Comparison of ENCODE assay signal across 8 mouse cellular contexts in genomic region chr10:80105460-80105859, GRCm38 (mm10). TPM values are rescaled to one million over a fixed set of nuclear protein-coding genes. Genes with fewer than 3 reads are reported as not detected.
DNase-seq lines count a peak whose midpoint lies in the region; ATAC-seq and TF ChIP-seq lines count a peak whose summit lies in the region.

TSS of gene Sbno2 (minus strand) at chr10:80105571.

- DNase-seq in adrenal gland, adult 18-20 months (ENCODE audit: low spot score in 2 of 2), result no peak
- no peak for DNase-seq in adrenal gland, adult (ENCODE audit: inconsistent age in 2 of 2, low spot score in 1 of 2)
- no peak for DNase-seq in urinary bladder, adult 2 months (ENCODE audit: low spot score)
- DNase-seq in urinary bladder, postnatal 14 days (ENCODE audit: low spot score), result no peak
- no peak for DNase-seq in urinary bladder, postnatal 25 days (ENCODE audit: low spot score)
- DNase-seq in right cerebral cortex, adult 18-20 months, result no peak

- no peaks in the 10 kb centered on the region for H3K9me3 ChIP-seq in intestine, postnatal 0 days (ENCODE audit: control insufficient read depth)

- peaks cover 19% of the 10 kb centered on the region for H3K79me2 ChIP-seq in macrophage (ENCODE audit: inconsistent target)

- no peak for TF ChIP-seq CTCF in intestine, postnatal 0 days (IDR thresholded peaks at IDR 0.05; ENCODE audit: low read depth)

- no peaks in the 10 kb centered on the region for H3K27me3 ChIP-seq in intestine, postnatal 0 days (replicated peaks; ENCODE audit: control insufficient read depth, insufficient read depth, low read length)

- H3K9ac ChIP-seq in intestine, postnatal 0 days (ENCODE audit: low read depth, low read length), result no peak within 1 kb of the TSS; the same call in 1 of the 2 replicates

- no peak for ATAC-seq in intestine, postnatal 0 days

- H3K36me3 ChIP-seq in intestine, postnatal 0 days (ENCODE audit: control insufficient read depth, insufficient read depth), result no peaks in the 10 kb centered on the region
- H3K36me3 ChIP-seq in macrophage (ENCODE audit: inconsistent target), result no peaks in the 10 kb centered on the region

- WGBS in intestine, postnatal 0 days, result 64% methylated on average over 5 of the region's 5 CpGs
- WGBS in macrophage (ENCODE audit: missing documents), result 13% methylated on average over 5 of the region's 5 CpGs

- peak within 1 kb of the TSS; percentile 41 for H3K4me2 ChIP-seq in intestine, postnatal 0 days (replicated peaks; ENCODE audit: low read depth)

- no peak within 1 kb of the TSS for H3K4me3 ChIP-seq in intestine, postnatal 0 days (ENCODE audit: low read depth, low read length)
- no peak within 1 kb of the TSS; the same call in 1 of the 2 replicates for H3K4me3 ChIP-seq in macrophage (ENCODE audit: inconsistent target)

- no peak within 1 kb of the TSS for H3K27ac ChIP-seq in intestine, postnatal 0 days (ENCODE audit: low read depth, low read length)
- H3K27ac ChIP-seq in macrophage, result peak within 1 kb of the TSS; percentile 35

- peaks cover 6% of the 10 kb centered on the region; the same call in 1 of the 2 replicates for H3K4me1 ChIP-seq in intestine, postnatal 0 days (replicated peaks; ENCODE audit: control insufficient read depth, insufficient read depth, low read length)

RNA-seq across cellular contexts. Expression of gene Sbno2, which starts in this region (rescaled TPM):
- 10 to 100 TPM; 31.0 to 41.4 TPM for total RNA-seq in adrenal gland, adult 18-20 months (2021)
- 34.0 and 35.4 TPM in 2 replicates for polyA plus RNA-seq in urinary bladder, adult 2 months (2012; rRNA removed)
- polyA plus RNA-seq in intestine, postnatal 0 days (2015; fragmentation: Nextera tagmentation; extraction: Ambion mirVana), result 9.8 and 11.1 TPM in 2 replicates
- total RNA-seq in macrophage (2018; cell fraction: chromatin; rRNA removed), result 1,000 to 10,000 TPM in 1 of 26 experiments, 100 to 1,000 TPM in 25; 193 to 1,010 (median 316) TPM
- total RNA-seq in macrophage (2018; cell fraction: cytosol; rRNA removed), result 100 to 1,000 TPM in 1 of 26 experiments, 10 to 100 TPM in 25; 35.5 to 111 (median 48.4) TPM
- total RNA-seq in macrophage (2018; cell fraction: nucleus; rRNA removed), result 100 to 1,000 TPM; 103 to 721 (median 158) TPM
- polyA plus RNA-seq in macrophage (2018), result 23.7 to 43.6 TPM (median 42.5 TPM) in 3 replicates
